37 mouse cellular contexts compared by ENCODE assay signal in genomic region chr5:87336961-87337697, GRCm38 (mm10). TPM values are rescaled to one million over a fixed set of nuclear protein-coding genes. Genes with fewer than 3 reads are reported as not detected.
"Had no signal": no experiment of that assay in that cellular context is flagged by ENCODE, and none has a peak within 500 bp of the region (broad histone marks: within the 10 kb centered on the region; RNA-seq: fewer than 3 reads in every experiment).

Gene Ugt2a3, minus strand, starts transcription at chr5:87337195.

- ATAC-seq: forebrain, postnatal 0 days; hindbrain, embryonic 16.5 days; inflammation-experienced regulatory T-cells, adult 6 months had no signal

- H3K4me3 ChIP-seq: heart, embryonic 10.5 days; heart, embryonic 12.5 days; hindbrain, embryonic 10.5 days; hindbrain, embryonic 12.5 days; kidney, embryonic 15.5 days; layer of hippocampus, adult 2 months; left cerebral cortex, adult 2 months; limb, embryonic 10.5 days; limb, embryonic 12.5 days; liver, embryonic 13.5 days had no signal

- H3K27me3 ChIP-seq: heart, embryonic 12.5 days; hindbrain, embryonic 12.5 days; kidney, embryonic 15.5 days; limb, embryonic 12.5 days; liver, embryonic 13.5 days had no signal

- H3K27ac ChIP-seq: heart, embryonic 10.5 days; hindbrain, embryonic 10.5 days; hindbrain, embryonic 12.5 days; hindbrain, embryonic 14.5 days; kidney, embryonic 15.5 days; kidney, postnatal 0 days; layer of hippocampus, adult 2 months; left cerebral cortex, adult 2 months; limb, embryonic 10.5 days; limb, embryonic 12.5 days; liver, embryonic 13.5 days had no signal

- H3K4me2 ChIP-seq: heart, embryonic 12.5 days; hindbrain, embryonic 12.5 days; hindbrain, embryonic 14.5 days; kidney, embryonic 15.5 days; limb, embryonic 12.5 days; liver, embryonic 13.5 days had no signal

- H3K9me3 ChIP-seq: heart, embryonic 10.5 days; heart, embryonic 12.5 days; hindbrain, embryonic 10.5 days; hindbrain, embryonic 12.5 days; kidney, embryonic 15.5 days; limb, embryonic 10.5 days; limb, embryonic 12.5 days; liver, embryonic 13.5 days had no signal

- H3K9ac ChIP-seq: forebrain, postnatal 0 days; heart, embryonic 12.5 days; hindbrain, embryonic 12.5 days; hindbrain, embryonic 14.5 days; kidney, embryonic 15.5 days; limb, embryonic 12.5 days; liver, embryonic 13.5 days had no signal

- H3K4me1 ChIP-seq: heart, embryonic 10.5 days; heart, embryonic 12.5 days; hindbrain, embryonic 10.5 days; hindbrain, embryonic 12.5 days; kidney, embryonic 15.5 days; limb, embryonic 10.5 days; limb, embryonic 12.5 days; liver, embryonic 13.5 days had no signal

- H3K36me3 ChIP-seq: heart, embryonic 10.5 days; heart, embryonic 12.5 days; hindbrain, embryonic 10.5 days; hindbrain, embryonic 12.5 days; kidney, embryonic 15.5 days; limb, embryonic 10.5 days; limb, embryonic 12.5 days; liver, embryonic 13.5 days had no signal

- DNase-seq: forebrain, postnatal 0 days; gastrocnemius, postnatal 10 days; gastrocnemius, postnatal 25 days; heart, adult 18-20 months; heart, postnatal 10 days; heart, postnatal 4 days; kidney, adult 11 months; kidney, adult 2 months; kidney, adult 9 months; kidney, postnatal 14 days; kidney, postnatal 36 days; liver; liver, embryonic 13.5 days had no signal

RNA-seq across cellular contexts. Expression of gene Ugt2a3, which starts in this region (rescaled TPM):
- total RNA-seq: forebrain, postnatal 0 days; gastrocnemius, adult 18-20 months; gastrocnemius, postnatal 10 days; gastrocnemius, postnatal 25 days; gastrocnemius, postnatal 4 days; granulocyte monocyte progenitor cell, adult 5-6 weeks; heart, adult 18-20 months; heart, adult 8-10 months; heart, postnatal 10 days; heart, postnatal 25 days; heart, postnatal 4 days; layer of hippocampus, adult 2 months; layer of hippocampus, postnatal 25 days; left cerebral cortex, adult 2 months; left cerebral cortex, postnatal 14 days; left cerebral cortex, postnatal 36 days had no signal
- polyA plus RNA-seq: forebrain, postnatal 0 days; heart, embryonic 10.5 days; heart, embryonic 12.5 days; heart, embryonic 14.5 days; heart, embryonic 16.5 days; hindbrain, embryonic 10.5 days; hindbrain, embryonic 12.5 days; hindbrain, embryonic 14.5 days; hindbrain, embryonic 16.5 days; inflammation-experienced regulatory T-cells, adult 6 months; kidney, embryonic 15.5 days; limb, embryonic 10.5 days; limb, embryonic 12.5 days; limb, embryonic 14.5 days; liver, embryonic 13.5 days had no signal
